ENCODE assay signal across 8 mouse cellular contexts in genomic region chr12:99391942-99392880, GRCm38 (mm10).
DNase-seq lines count a peak whose midpoint lies in the region; ATAC-seq and TF ChIP-seq lines count a peak whose summit lies in the region.

No protein-coding gene starts in this region.

- peak overlapping the region; percentile 71 for H3K9ac ChIP-seq in forebrain, embryonic 16.5 days (replicated peaks; ENCODE audit: low read depth, low read length)
- peak overlapping the region; percentile 81 for H3K9ac ChIP-seq in lung, embryonic 14.5 days

- peaks cover 33% of the 10 kb centered on the region for H3K4me1 ChIP-seq in G1E (ENCODE audit: insufficient read depth, low read depth, low read length)
- peaks cover 20% of the 10 kb centered on the region for H3K4me1 ChIP-seq in forebrain, embryonic 16.5 days (replicated peaks; ENCODE audit: control insufficient read depth, insufficient read depth, low read length)
- peaks cover 4% of the 10 kb centered on the region; the same call in 1 of the 2 replicates for H3K4me1 ChIP-seq in lung, embryonic 14.5 days (ENCODE audit: insufficient read depth)
- peaks cover 5% of the 10 kb centered on the region; the same call in 1 of the 2 replicates for H3K4me1 ChIP-seq in olfactory bulb, adult 2 months (ENCODE audit: control insufficient read depth, insufficient read depth, low read length)
- H3K4me1 ChIP-seq in thymus, adult 2 months (replicated peaks; ENCODE audit: control insufficient read depth, insufficient read depth, low read length) = peaks cover 9% of the 10 kb centered on the region

- H3K27me3 ChIP-seq in G1E (ENCODE audit: insufficient read depth, low read length) = no peaks in the 10 kb centered on the region; the same call in 1 of the 2 replicates
- no peaks in the 10 kb centered on the region for H3K27me3 ChIP-seq in forebrain, embryonic 16.5 days (replicated peaks; ENCODE audit: control insufficient read depth, insufficient read depth, low read length)
- no peaks in the 10 kb centered on the region for H3K27me3 ChIP-seq in lung, embryonic 14.5 days (ENCODE audit: insufficient read depth, low read length)
- H3K27me3 ChIP-seq in thymus, adult 2 months (ENCODE audit: control insufficient read depth, insufficient read depth, low read length) = no peaks in the 10 kb centered on the region

- intact Hi-C loops in heart, postnatal 36 days (cut with DNase I) = loop anchor here (2.0 to 5.0 kb wide), 3 partner anchors 55 to 235 kb away; no protein-coding TSS in a partner anchor

- TF ChIP-seq CTCF in G1E (IDR thresholded peaks at IDR 0.05; ENCODE audit: low read depth, low read length) = no peak
- no peak for TF ChIP-seq CTCF in layer of hippocampus, adult 2 months (conservative IDR thresholded peaks at IDR 0.05)
- no peak for TF ChIP-seq CTCF in lung, embryonic 14.5 days (IDR thresholded peaks at IDR 0.05; ENCODE audit: low read depth)
- no peak for TF ChIP-seq CTCF in olfactory bulb, adult 2 months (IDR thresholded peaks at IDR 0.05; ENCODE audit: insufficient read depth, low read depth, low read length)
- TF ChIP-seq CTCF in thymus, adult 2 months (IDR thresholded peaks at IDR 0.05; ENCODE audit: borderline replicate concordance, control insufficient read depth, extremely low read depth, insufficient read depth, low read length, poor library complexity) = peak; percentile 39; the same call in 1 of the 2 replicates

- H3K36me3 ChIP-seq in G1E (replicated peaks) = peaks cover 23% of the 10 kb centered on the region
- H3K36me3 ChIP-seq in forebrain, embryonic 16.5 days (ENCODE audit: control insufficient read depth, insufficient read depth) = no peaks in the 10 kb centered on the region; the same call in 1 of the 2 replicates
- peaks cover 9% of the 10 kb centered on the region; the same call in 1 of the 2 replicates for H3K36me3 ChIP-seq in lung, embryonic 14.5 days (ENCODE audit: insufficient read depth)
- H3K36me3 ChIP-seq in thymus, adult 2 months (ENCODE audit: control insufficient read depth, insufficient read depth, low read length) = peaks cover 3% of the 10 kb centered on the region; the same call in 1 of the 2 replicates

- H3K4me2 ChIP-seq in forebrain, embryonic 16.5 days (ENCODE audit: low read length) = peak overlapping the region; percentile 88
- peak overlapping the region; percentile 84 for H3K4me2 ChIP-seq in lung, embryonic 14.5 days

- peak overlapping the region; percentile 82 for H3K4me3 ChIP-seq in G1E (ENCODE audit: low read depth, low read length)
- peak overlapping the region; percentile 67 for H3K4me3 ChIP-seq in forebrain, embryonic 16.5 days (replicated peaks; ENCODE audit: low read length)
- peak overlapping the region; percentile 93 for H3K4me3 ChIP-seq in layer of hippocampus, adult 2 months
- H3K4me3 ChIP-seq in lung, embryonic 14.5 days (ENCODE audit: low read depth, low read length) = peak overlapping the region; percentile 86
- peak overlapping the region; percentile 64 for H3K4me3 ChIP-seq in olfactory bulb, adult 2 months (ENCODE audit: insufficient read depth, low read depth, low read length)
- H3K4me3 ChIP-seq in thymus, adult 2 months (ENCODE audit: control insufficient read depth, insufficient read depth, low read length) = peak overlapping the region; percentile 94

- no peak for TF ChIP-seq POLR2A in olfactory bulb, adult 2 months (IDR thresholded peaks at IDR 0.05; ENCODE audit: insufficient read depth, low read depth, low read length)
- TF ChIP-seq POLR2A in thymus, adult 2 months (IDR thresholded peaks at IDR 0.05; ENCODE audit: control insufficient read depth, extremely low read depth, insufficient read depth, low read length, poor library complexity) = peak; percentile 54

- peak overlapping the region; percentile 86 for H3K27ac ChIP-seq in forebrain, embryonic 16.5 days (ENCODE audit: low read length)
- H3K27ac ChIP-seq in layer of hippocampus, adult 2 months = peak overlapping the region; percentile 87
- H3K27ac ChIP-seq in lung, embryonic 14.5 days (ENCODE audit: low read depth) = peak overlapping the region; percentile 93
- no peak overlapping the region for H3K27ac ChIP-seq in olfactory bulb, adult 2 months (ENCODE audit: insufficient read depth, low read depth, low read length)
- peak overlapping the region; percentile 23; the same call in 1 of the 2 replicates for H3K27ac ChIP-seq in thymus, adult 2 months (ENCODE audit: control insufficient read depth, insufficient read depth, low read length)

- WGBS in forebrain, embryonic 16.5 days = under 1% methylated on average over 86 of the region's 87 CpGs
- WGBS in lung, embryonic 14.5 days = under 1% methylated on average over 82 of the region's 87 CpGs
- WGBS in olfactory bulb, adult 2 months = under 1% methylated on average over 87 of the region's 87 CpGs
- 2% methylated on average over 86 of the region's 87 CpGs for WGBS in thymus, adult 2 months

- H3K9me3 ChIP-seq in G1E (replicated peaks) = peaks cover 20% of the 10 kb centered on the region
- H3K9me3 ChIP-seq in forebrain, embryonic 16.5 days (ENCODE audit: control insufficient read depth, low read length) = no peaks in the 10 kb centered on the region
- H3K9me3 ChIP-seq in lung, embryonic 14.5 days (ENCODE audit: low read depth, low read length) = no peaks in the 10 kb centered on the region

- peak; percentile 99 for DNase-seq in G1E (ENCODE audit: low spot score)
- DNase-seq in cerebellum, adult 18-20 months = peak; percentile 99 to 100
- DNase-seq in heart, postnatal 36 days = peak; percentile 100
- DNase-seq in layer of hippocampus, adult 2 months (ENCODE audit: low spot score in 2 of 2) = peak; percentile 97 to 99
- DNase-seq in lung, embryonic 14.5 days = peak; percentile 99
- peak; percentile 100 for DNase-seq in thymus, adult 2 months

- peak; percentile 89 for ATAC-seq in G1E (ENCODE audit: extremely low read depth, insufficient number of reproducible peaks, low FRiP score, poor library complexity, severe bottlenecking)
- ATAC-seq in forebrain, embryonic 16.5 days = peak; percentile 92
- ATAC-seq in lung, embryonic 14.5 days (ENCODE audit: insufficient read depth) = peak; percentile 91
